Comparison of ENCODE assay signal across 9 mouse cellular contexts in genomic region chr6:146660591-146660990, GRCm38 (mm10). TPM values are rescaled to one million over a fixed set of nuclear protein-coding genes. Genes with fewer than 3 reads are reported as not detected.
DNase-seq lines count a peak whose midpoint lies in the region; ATAC-seq and TF ChIP-seq lines count a peak whose summit lies in the region.
"Had no signal": no experiment of that assay in that cellular context is flagged by ENCODE, and none has a peak within 500 bp of the region (broad histone marks: within the 10 kb centered on the region; RNA-seq: fewer than 3 reads in every experiment).

No protein-coding gene starts in this region.

- ATAC-seq in lung, postnatal 0 days = peak; percentile 38
- no peak for ATAC-seq in neural tube, embryonic 15.5 days (ENCODE audit: low FRiP score)

- no peak overlapping the region for H3K4me2 ChIP-seq in lung, postnatal 0 days (replicated peaks; ENCODE audit: low read depth, low read length)
- H3K4me2 ChIP-seq in neural tube, embryonic 15.5 days = no peak overlapping the region
- H3K4me2 ChIP-seq: embryonic facial prominence, embryonic 12.5 days had no signal

- 46% methylated on average over 2 of the region's 2 CpGs for WGBS in heart, embryonic 10.5 days
- 53% methylated on average over 2 of the region's 2 CpGs for WGBS in lung, postnatal 0 days
- WGBS in neural tube, embryonic 15.5 days = 74% methylated on average over 2 of the region's 2 CpGs

- no peak overlapping the region for H3K4me3 ChIP-seq in heart, embryonic 10.5 days
- no peak overlapping the region for H3K4me3 ChIP-seq in lung, postnatal 0 days (ENCODE audit: low read depth, low read length)
- no peak overlapping the region for H3K4me3 ChIP-seq in cortical plate, adult 2 months (ENCODE audit: insufficient read depth, low read length)
- no peak overlapping the region for H3K4me3 ChIP-seq in neural tube, embryonic 15.5 days (replicated peaks)
- H3K4me3 ChIP-seq: embryonic facial prominence, embryonic 12.5 days had no signal

- no peak overlapping the region for H3K27ac ChIP-seq in heart, embryonic 10.5 days
- no peak overlapping the region for H3K27ac ChIP-seq in lung, postnatal 0 days (ENCODE audit: low read length)
- H3K27ac ChIP-seq in cortical plate, adult 2 months (ENCODE audit: insufficient read depth, low read length) = no peak overlapping the region
- H3K27ac ChIP-seq in neural tube, embryonic 15.5 days (replicated peaks) = no peak overlapping the region
- H3K27ac ChIP-seq: embryonic facial prominence, embryonic 12.5 days had no signal

- H3K4me1 ChIP-seq in heart, embryonic 10.5 days = peaks cover 9% of the 10 kb centered on the region
- no peaks in the 10 kb centered on the region for H3K4me1 ChIP-seq in lung, postnatal 0 days (ENCODE audit: insufficient read depth, low read depth, low read length)
- H3K4me1 ChIP-seq in cortical plate, adult 2 months (ENCODE audit: control insufficient read depth, insufficient read depth, low read length) = 0 out of 2 replicates have a peak, but pooled peaks cover 3% of the 10 kb centered on the region
- no peaks in the 10 kb centered on the region for H3K4me1 ChIP-seq in neural tube, embryonic 15.5 days
- H3K4me1 ChIP-seq: embryonic facial prominence, embryonic 12.5 days had no signal

- H3K9ac ChIP-seq in lung, postnatal 0 days (replicated peaks; ENCODE audit: low read depth) = no peak overlapping the region
- no peak overlapping the region for H3K9ac ChIP-seq in neural tube, embryonic 15.5 days (replicated peaks)
- H3K9ac ChIP-seq: embryonic facial prominence, embryonic 12.5 days had no signal

- no peak for TF ChIP-seq EP300 in lung, postnatal 0 days (IDR thresholded peaks at IDR 0.05)

- TF ChIP-seq CTCF in lung, postnatal 0 days (IDR thresholded peaks at IDR 0.05) = peak; percentile 68
- TF ChIP-seq CTCF in cortical plate, adult 2 months (IDR thresholded peaks at IDR 0.05; ENCODE audit: extremely low read depth, insufficient read depth, low read length) = peak; percentile 27; the same call in 1 of the 2 replicates

- no peaks in the 10 kb centered on the region for H3K27me3 ChIP-seq in heart, embryonic 10.5 days (ENCODE audit: insufficient read depth, poor library complexity, severe bottlenecking)
- no peaks in the 10 kb centered on the region for H3K27me3 ChIP-seq in lung, postnatal 0 days (replicated peaks; ENCODE audit: insufficient read depth, low read length)
- H3K27me3 ChIP-seq in neural tube, embryonic 15.5 days (replicated peaks) = no peaks in the 10 kb centered on the region
- H3K27me3 ChIP-seq: embryonic facial prominence, embryonic 12.5 days had no signal

- no peaks in the 10 kb centered on the region for H3K9me3 ChIP-seq in heart, embryonic 10.5 days
- H3K9me3 ChIP-seq in lung, postnatal 0 days (ENCODE audit: low read length) = no peaks in the 10 kb centered on the region
- no peaks in the 10 kb centered on the region for H3K9me3 ChIP-seq in neural tube, embryonic 15.5 days (replicated peaks)
- H3K9me3 ChIP-seq: embryonic facial prominence, embryonic 12.5 days had no signal

- intact Hi-C loops in heart, postnatal 25 days (cut with DNase I) = loop anchor here (1.0 to 5.0 kb wide), 2 partner anchors 67 to 103 kb away; no protein-coding TSS in a partner anchor

- H3K36me3 ChIP-seq in heart, embryonic 10.5 days = no peaks in the 10 kb centered on the region
- no peaks in the 10 kb centered on the region for H3K36me3 ChIP-seq in lung, postnatal 0 days (ENCODE audit: insufficient read depth, low read length)
- no peaks in the 10 kb centered on the region for H3K36me3 ChIP-seq in neural tube, embryonic 15.5 days
- H3K36me3 ChIP-seq: embryonic facial prominence, embryonic 12.5 days had no signal

- peak; percentile 75 for DNase-seq in heart, embryonic 10.5 days (ENCODE audit: low spot score)
- DNase-seq in heart, postnatal 25 days (ENCODE audit: low spot score) = no peak
- DNase-seq in lung, postnatal 0 days (ENCODE audit: low spot score) = peak; percentile 32
- DNase-seq in lung, postnatal 4 days = no peak
- peak; percentile 50 for DNase-seq in lung, postnatal 36 days
- DNase-seq in gastrocnemius, adult 8-10 months (ENCODE audit: low spot score in 2 of 2) = no peak

- no peak for TF ChIP-seq POLR2A in cortical plate, adult 2 months (IDR thresholded peaks at IDR 0.05; ENCODE audit: extremely low read depth, insufficient read depth, low read length)

RNA-seq across cellular contexts. Expression of gene Tm7sf3, which starts 18.0 kb away (rescaled TPM):
- polyA plus RNA-seq in heart, embryonic 10.5 days (2016; fragmentation: Nextera tagmentation; extraction: Ambion mirVana) = 38.3 and 46.9 TPM in 2 replicates
- 10 to 100 TPM; 14.8 to 16.2 TPM for total RNA-seq in heart, postnatal 25 days (2021)
- 20.0 and 21.7 TPM in 2 replicates for polyA plus RNA-seq in lung, postnatal 0 days (2015; fragmentation: Nextera tagmentation; extraction: Ambion mirVana)
- 22.3 and 22.9 TPM in 2 replicates for polyA plus RNA-seq in cortical plate, adult 2 months (2012; rRNA removed)
- total RNA-seq in gastrocnemius, adult 8-10 months (2022) = 1 to 10 TPM; 5.0 to 6.3 (median 5.6) TPM
- 29.3 and 31.3 TPM in 2 replicates for polyA plus RNA-seq in neural tube, embryonic 15.5 days (2015; fragmentation: Nextera tagmentation; extraction: Ambion mirVana)

RNA-seq across cellular contexts. Expression of gene Med21, which starts 18.2 kb away (rescaled TPM):
- 123 and 129 TPM in 2 replicates for polyA plus RNA-seq in heart, embryonic 10.5 days (2016; fragmentation: Nextera tagmentation; extraction: Ambion mirVana)
- total RNA-seq in heart, postnatal 25 days (2021) = 10 to 100 TPM; 46.8 to 52.4 TPM
- 112 and 117 TPM in 2 replicates for polyA plus RNA-seq in lung, postnatal 0 days (2015; fragmentation: Nextera tagmentation; extraction: Ambion mirVana)
- 70.6 and 73.0 TPM in 2 replicates for polyA plus RNA-seq in cortical plate, adult 2 months (2012; rRNA removed)
- total RNA-seq in gastrocnemius, adult 8-10 months (2022) = 10 to 100 TPM; 33.9 to 40.1 (median 35.6) TPM
- polyA plus RNA-seq in neural tube, embryonic 15.5 days (2015; fragmentation: Nextera tagmentation; extraction: Ambion mirVana) = 124 and 135 TPM in 2 replicates

Comparison
In these comparisons a context has a peak if more than half of its experiments do, and no peak if none do; other contexts are left out.
1. DNase-seq: peak in heart, embryonic 10.5 days (single experiment), lung, postnatal 0 days (single experiment) and lung, postnatal 36 days (single experiment); none in heart, postnatal 25 days (single experiment), lung, postnatal 4 days (0 of 2) and gastrocnemius, adult 8-10 months (0 of 2).